Mouse (Mus musculus) limb, embryonic 15.5 days (tissue): ENCODE results near the gene Smim26. TPM values are rescaled to one million over a fixed set of nuclear protein-coding genes. Genes with fewer than 3 reads are reported as not detected.
"Not testable (repeated sequence)": the region's sequence is repeated elsewhere in the genome, so short reads cannot be mapped to it uniquely, and the experiment has no call there.

Experiments
- ATAC-seq: fragments of 200-750 bp; cut with Nextera tagmentation; 2 replicates; pipeline ENCODE4 v1.8.0; 2017; ENCODE audit warnings: low read depth, moderate TSS enrichment; ENCODE audit not compliant: insufficient number of reproducible peaks, low FRiP score, low TSS enrichment
- H3K27ac ChIP-seq: fragments of 300-500 bp; sonication (generic); 2 replicates; pipeline ENCODE4 v1.5.1; 2015; ENCODE audit warnings: moderate library complexity, mild to moderate bottlenecking, inconsistent platforms
- H3K27me3 ChIP-seq: fragments of 300-500 bp; sonication (generic); 2 replicates; pipeline ENCODE4 v1.6.1; 2015; ENCODE audit warnings: inconsistent platforms
- H3K36me3 ChIP-seq: fragments of 300-500 bp; sonication (generic); 2 replicates; pipeline ENCODE4 v1.6.1; 2015; ENCODE audit warnings: inconsistent platforms
- H3K4me1 ChIP-seq: fragments of 300-500 bp; sonication (generic); 2 replicates; pipeline ENCODE4 v1.6.1; 2015; ENCODE audit warnings: inconsistent platforms
- H3K4me2 ChIP-seq: fragments of 300-500 bp; sonication (generic); 2 replicates; pipeline ENCODE4 v1.6.1; 2015; ENCODE audit warnings: mild to moderate bottlenecking, inconsistent platforms
- H3K4me3 ChIP-seq: fragments of 300-500 bp; sonication (generic); 2 replicates; pipeline ENCODE4 v1.5.1; 2015; ENCODE audit warnings: mild to moderate bottlenecking, inconsistent platforms
- H3K9ac ChIP-seq: fragments of 300-500 bp; sonication (generic); 2 replicates; pipeline ENCODE4 v1.6.1; 2015; ENCODE audit warnings: inconsistent platforms
- H3K9me3 ChIP-seq: fragments of 300-500 bp; sonication (generic); 2 replicates; pipeline ENCODE4 v1.6.1; 2016; ENCODE audit warnings: inconsistent platforms
- WGBS: fragments of 180-500 bp; shearing (Covaris S2); methylation state at CpG from one replicate; pipeline ENCODE4 v1.1.7; 2015; 5-methylcytosine and 5-hydroxymethylcytosine counted together
- polyA plus RNA-seq: library from polyadenylated mRNA; unstranded; fragments of >200 nt; fragmentation: Nextera tagmentation; extraction: Ambion mirVana; gene quantifications from 2 replicates; pipeline ENCODE4 v1.2.1, GENCODE M21; 2015

Gene Smim26
- 23.8 and 38.9 TPM in 2 replicates for polyA plus RNA-seq

- ATAC-seq = peak; percentile 92
- Histone ChIP-seq H3K4me3 (peak within 1 kb of the TSS; percentile 70), H3K27me3 (no peaks in the 10 kb centered on the region), H3K36me3 (peaks cover 30% of the 10 kb centered on the region), H3K27ac (0 out of 2 replicates have a peak within 1 kb of the TSS, but pooled peaks have one; percentile 63), H3K4me2 (peak within 1 kb of the TSS; percentile 46), H3K9me3 (no peaks in the 10 kb centered on the region), H3K4me1 (peaks cover 3% of the 10 kb centered on the region; the same call in 1 of the 2 replicates), H3K9ac (peak within 1 kb of the TSS; percentile 57)
- 1% methylated on average over 31 of the region's 31 CpGs for WGBS
These were observed at the start of gene Smim26 for GRCm38 (mm10) chr2:144593951-144594651. TSS of gene Smim26 (plus strand) at chr2:144594054.

- Histone ChIP-seq H3K36me3 (peaks cover 58% of the 10 kb centered on the region), H3K4me2 (no peak overlapping the region), H3K27me3 (no peaks in the 10 kb centered on the region), H3K9ac (no peak overlapping the region), H3K9me3 (no peaks in the 10 kb centered on the region), H3K4me3 (no peak overlapping the region), H3K4me1 (no peaks in the 10 kb centered on the region; the same call in 1 of the 2 replicates), H3K27ac (no peak overlapping the region; the same call in 1 of the 2 replicates)
- ATAC-seq = no peak
- 61% methylated on average over 6 of the region's 6 CpGs for WGBS
These were observed 49.2 kb upstream of the Smim26 start for GRCm38 (mm10) chr2:144544630-144545029.

- no peak overlapping the region for H3K4me2 ChIP-seq
- H3K4me1 ChIP-seq = peaks cover 2% of the 10 kb centered on the region; the same call in 1 of the 2 replicates
- peaks cover 54% of the 10 kb centered on the region for H3K36me3 ChIP-seq
- no peaks in the 10 kb centered on the region for H3K27me3 ChIP-seq
- H3K4me3 ChIP-seq = no peak overlapping the region
- no peaks in the 10 kb centered on the region for H3K9me3 ChIP-seq
- no peak overlapping the region for H3K27ac ChIP-seq
- H3K9ac ChIP-seq = no peak overlapping the region
- WGBS = 94% methylated on average over 2 of the region's 2 CpGs
- no peak for ATAC-seq
These were observed 48.8 kb upstream of the Smim26 start for GRCm38 (mm10) chr2:144545061-144545460.

GRCm38 (mm10) chr2:144545481-144545880, 48.4 kb upstream of the Smim26 start:
- H3K36me3 ChIP-seq = peaks cover 50% of the 10 kb centered on the region
- WGBS = 66% methylated on average over 1 of the region's 1 CpGs

DNA sequence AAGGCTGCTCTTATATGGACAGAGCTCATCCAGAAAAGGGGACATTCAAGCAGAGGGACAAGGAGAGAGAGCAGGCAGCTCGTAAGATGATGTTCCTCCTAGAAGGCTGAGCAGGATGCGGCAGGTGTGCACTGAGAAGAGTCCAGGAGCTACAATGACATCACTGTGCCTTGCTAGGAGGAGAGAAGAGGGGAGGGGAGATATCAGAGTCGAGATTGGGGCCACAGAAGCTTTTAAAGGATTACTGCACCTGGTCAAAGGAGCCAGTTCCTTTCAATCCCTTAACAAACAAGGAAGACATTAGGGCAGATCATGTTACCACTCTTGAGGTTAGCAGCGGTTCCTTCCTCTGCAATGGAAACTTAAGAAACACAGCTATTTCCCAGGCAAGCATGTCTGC, 46.3 kb upstream of the Smim26 start:
- no peak overlapping the region for H3K27ac ChIP-seq
- WGBS = 79% methylated on average over 4 of the region's 4 CpGs
- no peak overlapping the region for H3K4me3 ChIP-seq
- H3K27me3 ChIP-seq = no peaks in the 10 kb centered on the region
- no peak overlapping the region for H3K4me2 ChIP-seq
- no peak overlapping the region for H3K9ac ChIP-seq
- H3K4me1 ChIP-seq = peaks cover 2% of the 10 kb centered on the region; the same call in 1 of the 2 replicates
- no peak for ATAC-seq
- no peaks in the 10 kb centered on the region for H3K9me3 ChIP-seq
- peaks cover 39% of the 10 kb centered on the region for H3K36me3 ChIP-seq

More at GRCm38 (mm10) chr2:144545481-144545880, 48.4 kb upstream of the Smim26 start:
- Histone ChIP-seq H3K27ac (no peak overlapping the region), H3K9me3 (no peaks in the 10 kb centered on the region), H3K4me1 (peaks cover 2% of the 10 kb centered on the region; the same call in 1 of the 2 replicates), H3K4me3 (no peak overlapping the region), H3K4me2 (no peak overlapping the region), H3K27me3 (no peaks in the 10 kb centered on the region), H3K9ac (no peak overlapping the region)
- no peak for ATAC-seq

DNA sequence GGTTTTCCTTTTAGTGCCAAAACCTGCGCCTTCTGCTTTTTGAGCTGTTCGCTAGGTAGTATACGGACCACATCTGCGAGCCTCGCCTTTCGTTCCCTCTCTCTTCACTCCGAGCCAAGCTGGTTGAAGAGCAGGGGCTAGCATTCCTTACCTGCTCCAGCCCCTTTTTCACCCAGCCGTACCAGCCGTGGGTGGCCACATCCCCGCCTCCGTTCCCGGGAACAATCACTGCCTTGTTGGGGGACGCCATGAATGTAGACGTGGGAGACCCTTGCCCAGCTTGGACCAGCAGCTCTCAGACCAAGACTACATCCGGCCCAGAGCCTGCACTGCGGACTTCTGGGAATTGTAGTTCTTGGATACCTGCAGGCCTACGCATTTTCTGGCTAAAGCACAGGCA, 43.3 kb upstream of the Smim26 start, which contains the start of gene Rbbp9:
TSS of gene Rbbp9 (minus strand) at position 341 of the 400 bp plus-strand sequence.
- peaks cover 13% of the 10 kb centered on the region for H3K36me3 ChIP-seq
- no peaks in the 10 kb centered on the region for H3K9me3 ChIP-seq
- WGBS = under 1% methylated on average over 17 of the region's 17 CpGs
- H3K4me1 ChIP-seq = peaks cover 5% of the 10 kb centered on the region
- no peaks in the 10 kb centered on the region for H3K27me3 ChIP-seq
- peak; percentile 93 for ATAC-seq
- H3K27ac ChIP-seq = peak within 1 kb of the TSS; percentile 94
- peak within 1 kb of the TSS; percentile 70 for H3K9ac ChIP-seq
- peak within 1 kb of the TSS; percentile 46 for H3K4me2 ChIP-seq
- peak within 1 kb of the TSS; percentile 70 for H3K4me3 ChIP-seq

- Histone ChIP-seq H3K27ac (no peak overlapping the region), H3K27me3 (no peaks in the 10 kb centered on the region), H3K9ac (no peak overlapping the region), H3K9me3 (no peaks in the 10 kb centered on the region), H3K4me1 (peaks cover 17% of the 10 kb centered on the region), H3K4me2 (no peak overlapping the region), H3K4me3 (no peak overlapping the region), H3K36me3 (peaks cover under 1% of the 10 kb centered on the region; the same call in 1 of the 2 replicates)
- WGBS = 91% methylated on average over 3 of the region's 3 CpGs
- ATAC-seq = no peak
These were observed 39.9 kb upstream of the Smim26 start for GRCm38 (mm10) chr2:144553905-144554304.

DNA sequence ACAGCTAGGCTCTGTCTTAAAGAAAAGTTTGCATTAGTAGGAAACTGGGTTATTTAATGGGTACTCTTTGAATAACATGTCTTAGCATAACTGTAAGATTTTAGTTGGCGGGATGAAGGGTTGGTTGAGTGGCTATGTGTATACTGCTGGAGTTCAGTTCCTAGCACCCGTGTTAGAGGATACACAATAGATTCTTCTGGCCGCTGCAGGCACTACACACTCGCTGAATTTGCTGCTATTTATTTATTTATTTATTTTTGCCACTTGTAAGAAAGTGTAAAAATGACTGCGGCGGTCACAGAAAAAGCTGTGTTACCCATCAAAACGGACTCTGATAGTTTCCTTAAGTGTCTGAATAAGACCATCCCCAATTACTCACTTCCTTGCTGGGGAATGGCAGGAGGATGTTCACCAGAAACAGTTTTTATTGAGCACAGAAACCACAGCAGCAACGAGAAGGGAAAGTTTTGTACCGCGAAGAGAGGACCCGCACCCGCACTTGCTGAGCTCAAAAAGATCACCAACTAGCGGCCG, 38.5 kb upstream of the Smim26 start:
- peak overlapping the region; percentile 54 for H3K4me2 ChIP-seq
- H3K4me3 ChIP-seq = peak overlapping the region; percentile 89
- peak overlapping the region; percentile 97 for H3K27ac ChIP-seq
- no peaks in the 10 kb centered on the region for H3K27me3 ChIP-seq
- H3K9ac ChIP-seq = peak overlapping the region; percentile 44
- H3K4me1 ChIP-seq = peaks cover 15% of the 10 kb centered on the region
- WGBS = 2% methylated on average over 14 of the region's 14 CpGs
- peaks cover 11% of the 10 kb centered on the region for H3K36me3 ChIP-seq
- ATAC-seq = no peak
- H3K9me3 ChIP-seq = no peaks in the 10 kb centered on the region

- peaks cover 11% of the 10 kb centered on the region for H3K36me3 ChIP-seq
These were observed 37.9 kb upstream of the Smim26 start, which contains the start of gene Sec23b for GRCm38 (mm10) chr2:144555820-144556552. TSS of gene Sec23b (plus strand) at chr2:144556229.

GRCm38 (mm10) chr2:144588723-144589122, 5.1 kb upstream of the Smim26 start:
- ATAC-seq = no peak
- no peak overlapping the region for H3K4me3 ChIP-seq
- peaks cover 75% of the 10 kb centered on the region for H3K36me3 ChIP-seq
- H3K27me3 ChIP-seq = no peaks in the 10 kb centered on the region
- 76% methylated on average over 4 of the region's 4 CpGs for WGBS
- no peaks in the 10 kb centered on the region for H3K9me3 ChIP-seq
- H3K9ac ChIP-seq = no peak overlapping the region
- no peak overlapping the region for H3K4me2 ChIP-seq
- H3K27ac ChIP-seq = no peak overlapping the region
- no peaks in the 10 kb centered on the region for H3K4me1 ChIP-seq

More at GRCm38 (mm10) chr2:144555820-144556552, 37.9 kb upstream of the Smim26 start, which contains the start of gene Sec23b:
- H3K9me3 ChIP-seq = no peaks in the 10 kb centered on the region
- no peaks in the 10 kb centered on the region for H3K27me3 ChIP-seq
- H3K27ac ChIP-seq = peak within 1 kb of the TSS; percentile 97
- peak within 1 kb of the TSS; percentile 71 for H3K9ac ChIP-seq
- H3K4me1 ChIP-seq = peaks cover 15% of the 10 kb centered on the region
- H3K4me2 ChIP-seq = peak within 1 kb of the TSS; percentile 55
- peak within 1 kb of the TSS; percentile 89 for H3K4me3 ChIP-seq
- WGBS = under 1% methylated on average over 44 of the region's 44 CpGs
- ATAC-seq = peak; percentile 98

DNA sequence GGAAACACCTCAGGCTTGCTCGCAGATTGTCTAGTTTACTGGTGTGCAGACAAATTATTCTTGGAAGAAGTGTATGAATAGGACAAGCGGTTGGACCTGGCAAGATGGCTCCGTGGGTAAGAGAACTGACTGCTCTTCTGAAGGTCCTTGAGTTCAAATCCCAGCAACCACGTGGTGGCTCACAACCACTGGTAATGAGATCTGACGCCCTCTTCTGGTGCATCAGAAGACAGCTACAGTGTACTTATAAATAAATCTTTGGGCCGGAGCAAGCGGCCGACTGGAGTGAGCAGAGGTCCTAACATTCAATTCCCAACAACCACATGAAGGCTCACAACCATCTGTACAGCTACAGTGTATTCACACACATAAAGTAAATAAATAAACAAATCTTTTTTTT, 818 bp upstream of the Smim26 start:
- not testable (repeated sequence) for H3K9ac ChIP-seq, H3K4me1 ChIP-seq, H3K27me3 ChIP-seq, H3K4me3 ChIP-seq, ATAC-seq, H3K4me2 ChIP-seq, H3K9me3 ChIP-seq, H3K27ac ChIP-seq
- 65% methylated on average over 8 of the region's 8 CpGs for whole genome bisulfite sequencing
- peaks cover 41% of the 10 kb centered on the region for H3K36me3 ChIP-seq
